Mouse (Mus musculus) bone marrow macrophage, adult 2 months (primary cell): ENCODE results near the gene Sema4b. TPM values are rescaled to one million over a fixed set of nuclear protein-coding genes. Genes with fewer than 3 reads are reported as not detected.

Experiments
- H3K27ac ChIP-seq: 2 replicates; pipeline ENCODE4 v1.5.1; 2012; ENCODE audit warnings: low read depth, low read length; ENCODE audit not compliant: insufficient read depth
- H3K4me1 ChIP-seq: 2 replicates; pipeline ENCODE4 v1.6.1; 2012; ENCODE audit warnings: low read length; ENCODE audit not compliant: control insufficient read depth, insufficient read depth
- H3K4me3 ChIP-seq: 2 replicates; pipeline ENCODE4 v1.5.1; 2012; ENCODE audit warnings: mild to moderate bottlenecking, low read length, moderate library complexity; ENCODE audit not compliant: insufficient read depth
- CTCF ChIP-seq: IDR thresholded peaks from 2 replicates; pipeline ENCODE4 v1.5.1; 2012; ENCODE audit warnings: low read depth, mild to moderate bottlenecking, low read length, moderate library complexity
- POLR2A ChIP-seq: IDR thresholded peaks from 2 replicates; pipeline ENCODE4 v1.6.1; 2012; ENCODE audit warnings: mild to moderate bottlenecking, low read depth, low read length, borderline replicate concordance
- polyA plus RNA-seq: library from polyadenylated mRNA; stranded (reverse); fragments of >200 nt; gene quantifications from 2 replicates; pipeline ENCODE4 v1.2.4, GENCODE M21; 2012; ENCODE audit not compliant: missing spikeins, insufficient read depth, insufficient read length

Gene Sema4b
- polyA plus RNA-seq, 1 experiment = 13.5 TPM

DNA sequence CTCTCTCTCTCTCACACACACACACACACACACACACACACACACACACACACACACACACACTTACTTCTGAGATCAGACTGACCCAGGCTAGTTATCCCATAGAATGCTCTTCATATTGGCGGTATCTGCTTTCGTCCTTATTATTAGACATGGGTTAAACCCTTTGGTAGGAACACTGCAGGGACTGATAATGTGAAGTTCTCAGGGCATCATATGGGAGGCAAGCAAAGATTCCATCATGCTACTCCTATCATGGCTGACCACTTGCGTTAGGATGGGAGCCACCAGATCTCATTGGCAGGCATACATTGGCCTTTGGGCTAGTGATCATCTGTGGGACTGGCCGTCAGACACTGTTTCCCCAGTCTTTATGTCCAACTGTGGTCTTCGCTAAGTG lies 8.5 kb downstream of the Sema4b start:
- H3K4me1 ChIP-seq = peaks cover 21% of the 10 kb centered on the region

DNA sequence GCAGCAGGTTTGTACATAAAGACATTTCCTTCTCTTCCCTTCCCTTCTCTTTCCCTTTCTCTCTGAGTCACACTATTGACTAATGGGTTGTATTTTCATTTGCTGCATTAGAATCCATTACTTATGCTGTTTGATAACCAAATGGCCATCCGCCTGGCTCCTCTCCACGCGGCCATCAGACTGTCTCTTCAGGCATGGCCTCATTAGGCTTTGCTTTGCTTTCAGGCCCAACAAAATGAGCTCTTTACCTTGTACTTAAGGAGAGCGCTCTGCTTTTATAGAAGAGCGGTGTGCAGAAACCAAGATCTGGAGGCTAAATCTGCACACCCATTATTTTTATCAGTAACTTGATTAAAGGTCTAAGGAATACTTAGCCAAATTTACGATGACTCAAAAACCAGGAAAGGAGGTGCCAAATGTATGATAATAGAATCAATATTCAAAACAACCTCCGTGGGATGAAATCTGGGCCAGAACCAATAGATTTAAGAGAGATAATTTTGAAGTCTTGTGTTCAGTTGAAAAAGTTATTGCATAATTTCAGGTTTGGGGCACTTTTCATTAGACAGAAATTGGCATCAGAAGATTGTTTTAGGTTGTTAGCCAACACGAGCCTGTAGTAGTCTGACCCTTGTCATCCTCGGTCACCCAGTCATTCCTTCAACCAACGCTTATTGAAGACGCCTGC lies 9.1 kb downstream of the Sema4b start:
- TF ChIP-seq POLR2A = no peak
- TF ChIP-seq CTCF = no peak
- H3K27ac ChIP-seq = no peak overlapping the region
- no peak overlapping the region for H3K4me3 ChIP-seq
- peaks cover 21% of the 10 kb centered on the region for H3K4me1 ChIP-seq

More for the DNA sequence above, 8.5 kb downstream of the Sema4b start:
- no peak overlapping the region for H3K27ac ChIP-seq
- TF ChIP-seq POLR2A (no peak), CTCF (no peak)
- H3K4me3 ChIP-seq = no peak overlapping the region

DNA sequence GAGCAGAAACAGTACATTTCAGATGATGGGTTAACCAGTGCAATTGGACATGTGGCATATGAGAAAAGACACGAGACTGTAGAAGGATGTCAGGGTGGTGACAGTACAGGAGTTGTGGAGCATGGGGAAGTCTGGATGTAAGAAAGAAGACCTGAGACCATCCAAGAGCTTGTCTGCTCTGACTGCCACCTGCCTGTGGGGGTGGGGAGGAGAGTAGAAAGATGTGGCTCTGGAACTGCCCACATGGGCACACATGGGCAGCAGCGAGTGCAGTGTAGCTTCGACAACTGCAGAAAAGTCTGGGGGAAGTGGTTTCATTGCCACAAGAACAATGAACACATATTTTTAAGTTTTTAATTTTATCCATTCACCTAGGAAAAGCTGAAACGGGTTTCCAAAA lies 10.7 kb downstream of the Sema4b start:
- peak overlapping the region; percentile 96; the same call in 1 of the 2 replicates for H3K4me3 ChIP-seq
- H3K4me1 ChIP-seq = peaks cover 11% of the 10 kb centered on the region
- H3K27ac ChIP-seq = no peak overlapping the region
- TF ChIP-seq CTCF (no peak), POLR2A (no peak)

DNA sequence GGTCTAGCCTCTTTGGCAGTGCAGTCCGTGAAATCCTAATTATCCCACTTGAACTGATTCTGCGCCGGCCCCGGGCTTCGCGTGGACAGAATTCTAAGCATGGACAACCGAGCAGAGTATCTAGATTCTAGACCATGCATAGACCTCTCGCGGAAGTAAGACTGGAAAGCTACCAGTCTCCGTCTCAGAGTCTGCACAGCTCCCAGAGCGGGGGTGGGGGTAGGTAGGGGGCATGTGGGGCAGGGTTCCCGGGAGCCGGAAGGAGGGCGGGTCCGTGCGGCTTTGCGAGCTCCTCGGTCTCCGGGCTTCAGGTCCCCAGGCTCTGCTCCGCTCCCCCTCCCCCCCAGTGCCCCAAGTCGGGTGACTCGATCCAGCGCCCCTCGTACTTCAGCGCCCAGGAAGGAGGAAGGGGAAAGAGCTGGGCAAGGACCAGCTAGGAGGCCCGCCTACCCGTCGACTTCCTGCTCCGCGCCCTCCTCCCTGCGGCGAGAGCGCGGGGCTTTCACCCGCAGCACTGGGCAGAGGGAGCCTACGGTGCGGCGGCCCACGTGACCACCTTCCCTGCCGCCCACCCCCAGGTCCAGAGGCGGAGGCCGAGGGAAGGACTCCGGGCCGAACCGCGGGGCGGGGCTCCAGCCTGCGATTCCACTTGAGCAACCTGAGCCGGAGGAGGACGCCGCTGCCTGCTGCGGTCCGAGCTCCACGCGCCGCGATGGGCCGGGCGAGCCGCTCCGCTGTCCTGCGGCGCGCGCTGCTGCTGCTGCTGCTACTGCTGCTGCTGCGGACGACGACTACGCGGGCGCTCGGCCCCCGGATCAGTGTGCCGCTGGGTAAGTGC lies 11.5 kb downstream of the Sema4b start:
- peak overlapping the region; percentile 33 for H3K27ac ChIP-seq
- peaks cover 16% of the 10 kb centered on the region for H3K4me1 ChIP-seq
- H3K4me3 ChIP-seq = peak overlapping the region; percentile 96
- TF ChIP-seq CTCF (no peak), POLR2A (no peak)

DNA sequence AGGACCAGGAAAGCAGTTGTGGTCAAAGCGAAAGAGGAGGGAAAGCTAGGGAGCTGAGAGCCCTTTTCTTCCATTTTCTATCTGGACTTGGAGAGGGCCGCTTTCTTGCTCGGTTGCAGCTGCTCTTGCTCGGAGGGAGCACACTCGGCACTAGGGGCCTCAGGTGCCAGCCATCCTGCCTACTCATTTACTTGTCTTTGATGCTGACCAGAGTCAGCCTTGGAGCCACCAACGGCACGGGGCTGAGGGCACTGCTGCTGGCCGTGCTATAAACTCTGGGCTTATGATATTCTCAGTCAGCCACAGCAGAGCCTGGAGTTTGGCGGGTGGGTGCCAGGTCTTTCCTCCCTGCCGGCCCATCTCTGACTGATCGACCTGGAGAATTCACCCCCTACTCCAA lies 12.2 kb downstream of the Sema4b start:
- peak overlapping the region; percentile 96 for H3K4me3 ChIP-seq
- peaks cover 22% of the 10 kb centered on the region for H3K4me1 ChIP-seq
- TF ChIP-seq POLR2A = no peak
- TF ChIP-seq CTCF = no peak
- 0 out of 2 replicates have a peak overlapping the region, but pooled peaks have one; percentile 24 for H3K27ac ChIP-seq

DNA sequence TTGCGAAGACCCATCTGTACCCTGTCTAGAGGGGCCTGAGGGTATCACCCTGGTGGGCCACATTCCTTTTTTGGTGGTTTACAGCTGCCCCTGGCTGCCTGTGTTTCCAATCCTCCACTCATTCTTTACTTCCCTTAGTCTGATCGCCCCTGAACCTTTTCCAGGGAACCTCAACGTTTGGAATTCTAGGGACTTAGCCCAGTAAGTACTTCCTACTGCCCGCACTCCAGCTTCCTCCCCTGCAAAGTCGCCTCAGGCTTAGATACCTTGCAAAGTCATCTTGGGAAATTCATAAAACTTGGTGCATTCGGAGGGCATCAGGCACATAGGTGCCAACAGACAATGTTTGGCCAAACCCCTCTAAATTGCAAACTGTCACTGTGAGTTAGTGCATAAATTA lies 12.6 kb downstream of the Sema4b start:
- peak overlapping the region; percentile 96 for H3K4me3 ChIP-seq
- no peak overlapping the region for H3K27ac ChIP-seq
- H3K4me1 ChIP-seq = peaks cover 26% of the 10 kb centered on the region
- no peak for TF ChIP-seq POLR2A
- no peak for TF ChIP-seq CTCF

DNA sequence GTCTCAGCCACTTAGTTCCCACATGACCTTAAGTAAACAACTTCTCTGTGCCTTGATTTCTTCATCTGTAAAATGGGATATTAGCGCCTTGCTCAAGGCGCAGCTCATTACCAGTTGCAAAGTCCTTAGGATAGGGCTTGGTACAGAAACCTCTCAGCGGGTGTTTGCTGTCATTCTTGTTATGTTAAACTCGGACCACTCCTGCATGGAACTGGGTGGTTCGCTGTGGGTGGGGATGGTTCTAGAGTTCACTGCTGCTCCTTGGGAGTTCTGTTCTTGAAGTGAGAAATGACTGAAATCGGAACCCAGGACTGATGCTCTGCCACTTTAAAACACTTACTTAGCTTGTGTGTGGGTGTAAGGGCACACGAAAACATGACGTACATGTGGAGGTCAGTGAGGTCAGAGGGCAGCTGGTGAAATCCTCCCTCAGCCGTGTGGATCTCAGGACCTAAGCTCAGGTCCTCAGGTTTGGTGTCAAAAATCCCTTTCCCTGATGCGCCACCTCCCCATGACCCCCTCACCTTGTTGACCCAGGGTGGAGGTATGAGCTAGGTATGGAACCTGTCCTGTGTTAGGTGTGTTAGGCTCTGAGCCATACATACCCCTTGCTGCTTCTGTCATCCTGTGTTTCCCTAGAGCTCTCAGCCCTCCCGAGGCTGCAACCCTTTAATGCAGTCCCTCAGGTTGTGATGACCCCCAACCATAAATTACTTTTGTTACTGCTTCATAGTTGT lies 13.4 kb downstream of the Sema4b start:
- no peak overlapping the region for H3K4me3 ChIP-seq
- H3K4me1 ChIP-seq = peaks cover 26% of the 10 kb centered on the region
- TF ChIP-seq CTCF = no peak
- no peak for TF ChIP-seq POLR2A
- H3K27ac ChIP-seq = no peak overlapping the region

DNA sequence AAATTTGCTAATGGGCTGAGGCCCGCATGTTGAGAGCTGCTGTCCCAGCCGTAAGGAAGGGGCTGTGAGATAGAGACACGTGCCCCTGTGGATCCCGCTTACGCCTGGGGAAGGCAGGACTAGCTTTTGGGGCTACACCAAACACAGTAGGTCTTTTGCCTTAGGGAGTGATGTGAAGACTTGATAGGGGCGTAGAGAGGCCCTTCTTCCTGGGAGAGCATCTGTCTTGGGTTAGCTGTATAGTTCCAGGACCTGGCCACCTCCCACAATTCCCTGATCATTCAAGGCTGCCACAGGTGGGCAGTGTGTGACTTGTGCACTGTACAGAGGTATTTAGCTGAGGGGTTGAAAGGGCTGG lies 13.9 kb downstream of the Sema4b start:
- Histone ChIP-seq H3K27ac (no peak overlapping the region), H3K4me1 (peaks cover 26% of the 10 kb centered on the region), H3K4me3 (no peak overlapping the region)
- TF ChIP-seq CTCF (no peak), POLR2A (no peak)

DNA sequence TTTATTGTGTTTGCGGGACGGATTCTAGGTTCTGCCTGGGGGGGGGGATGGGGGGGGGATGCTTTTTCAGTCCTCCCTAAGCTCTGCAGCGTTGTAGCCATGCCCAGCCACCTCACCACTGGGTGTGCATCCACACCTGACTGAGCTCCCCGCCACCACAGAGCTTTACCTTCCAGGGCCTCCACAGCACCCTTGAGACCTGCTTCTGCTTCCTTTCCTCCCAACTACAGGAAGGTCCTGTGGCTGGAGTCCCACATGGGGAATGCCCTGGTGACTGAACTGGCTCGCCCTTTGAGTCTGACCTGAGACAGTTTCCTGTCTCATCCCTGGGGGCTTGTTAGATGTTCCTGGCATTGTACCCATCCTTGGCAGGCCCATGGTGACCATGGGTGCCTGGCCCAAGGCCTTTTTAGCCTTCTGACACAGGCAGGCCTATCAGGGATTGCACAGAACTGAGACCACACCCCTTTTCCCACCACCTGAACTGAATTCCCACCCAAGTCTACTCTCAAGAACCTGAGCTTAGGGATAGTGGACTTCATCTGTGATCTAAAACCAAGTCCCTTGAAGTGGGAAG lies 14.4 kb downstream of the Sema4b start:
- Histone ChIP-seq H3K27ac (no peak overlapping the region), H3K4me1 (peaks cover 26% of the 10 kb centered on the region), H3K4me3 (no peak overlapping the region)
- TF ChIP-seq POLR2A = no peak
- no peak for TF ChIP-seq CTCF
